21 mouse cellular contexts compared by ENCODE assay signal in genomic region chr17:51956275-51956674, GRCm38 (mm10).
DNase-seq lines count a peak whose midpoint lies in the region; ATAC-seq lines count a peak whose summit lies in the region.
"Had no signal": no experiment of that assay in that cellular context is flagged by ENCODE, and none has a peak within 500 bp of the region (broad histone marks: within the 10 kb centered on the region; RNA-seq: fewer than 3 reads in every experiment).

No protein-coding gene starts in this region.

- H3K4me3 ChIP-seq in kidney, embryonic 15.5 days (replicated peaks), result no peak overlapping the region
- H3K4me3 ChIP-seq: embryonic facial prominence, embryonic 13.5 days; gastrocnemius, adult 2 months; heart, embryonic 10.5 days; heart, embryonic 15.5 days; hindbrain, embryonic 10.5 days had no signal

- no peak overlapping the region for H3K9ac ChIP-seq in kidney, embryonic 15.5 days
- H3K9ac ChIP-seq: embryonic facial prominence, embryonic 13.5 days; heart, embryonic 15.5 days; hindbrain, embryonic 14.5 days had no signal

- no peak overlapping the region for H3K27ac ChIP-seq in kidney, embryonic 15.5 days
- H3K27ac ChIP-seq: embryonic facial prominence, embryonic 13.5 days; gastrocnemius, adult 2 months; heart, embryonic 10.5 days; heart, embryonic 15.5 days; hindbrain, embryonic 10.5 days; hindbrain, embryonic 14.5 days had no signal

- H3K36me3 ChIP-seq in kidney, embryonic 15.5 days, result no peaks in the 10 kb centered on the region
- H3K36me3 ChIP-seq: embryonic facial prominence, embryonic 13.5 days; heart, embryonic 10.5 days; heart, embryonic 15.5 days; hindbrain, embryonic 10.5 days had no signal

- H3K4me2 ChIP-seq in kidney, embryonic 15.5 days, result no peak overlapping the region
- H3K4me2 ChIP-seq: embryonic facial prominence, embryonic 13.5 days; heart, embryonic 15.5 days; hindbrain, embryonic 14.5 days had no signal

- 0 out of 2 replicates have a peak, but pooled peaks have one; percentile 46 for ATAC-seq in kidney, embryonic 15.5 days (replicated peaks; ENCODE audit: low FRiP score)
- no peak for ATAC-seq in megakaryocyte progenitor cell, adult 5-6 weeks (replicated peaks; ENCODE audit: poor library complexity)
- ATAC-seq: activated CD4-positive, CD25-positive, alpha-beta regulatory T cell, adult 4 months; forebrain, embryonic 14.5 days had no signal

- DNase-seq in kidney, adult 8-10 months, result no peak
- peak; percentile 50 to 70 for DNase-seq in thymus, adult 18-20 months
- peak; percentile 57 to 67 for DNase-seq in thymus, postnatal 10 days (ENCODE audit: low spot score in 2 of 2)
- peak; percentile 68 for DNase-seq in thymus, postnatal 4 days
- no peak for DNase-seq in adrenal gland, adult 18-20 months (ENCODE audit: low spot score in 2 of 2)
- DNase-seq: adrenal gland, adult 2 months; adrenal gland, postnatal 25 days; cerebellum, adult 18-20 months; cerebellum, adult 9-11 months; cerebellum, postnatal 36 days; gastrocnemius, adult 2 months; gastrocnemius, postnatal 25 days had no signal

- no peaks in the 10 kb centered on the region for H3K27me3 ChIP-seq in kidney, embryonic 15.5 days
- H3K27me3 ChIP-seq: embryonic facial prominence, embryonic 13.5 days; heart, embryonic 15.5 days had no signal

- H3K9me3 ChIP-seq in kidney, embryonic 15.5 days (replicated peaks), result no peaks in the 10 kb centered on the region
- H3K9me3 ChIP-seq: embryonic facial prominence, embryonic 13.5 days; heart, embryonic 10.5 days; heart, embryonic 15.5 days; hindbrain, embryonic 10.5 days had no signal

- 81% methylated on average over 13 of the region's 13 CpGs for WGBS in kidney, embryonic 15.5 days

- H3K4me1 ChIP-seq in kidney, embryonic 15.5 days, result no peaks in the 10 kb centered on the region
- H3K4me1 ChIP-seq: embryonic facial prominence, embryonic 13.5 days; heart, embryonic 10.5 days; heart, embryonic 15.5 days; hindbrain, embryonic 10.5 days had no signal

Comparison
In these comparisons a context has a peak if more than half of its experiments do, and no peak if none do; other contexts are left out.
1. DNase-seq: peak in thymus, adult 18-20 months (2 of 2), thymus, postnatal 10 days (2 of 2) and thymus, postnatal 4 days (single experiment); none in kidney, adult 8-10 months (0 of 2) and adrenal gland, adult 18-20 months (0 of 2).